Mouse (Mus musculus) small intestine, adult 2 months (tissue): ENCODE results near the gene Pcf11.

Source experiments
- CTCF ChIP-seq: fragments of 200-500 bp; IDR thresholded peaks from 2 replicates; pipeline ENCODE4 v1.5.1; 2012; ENCODE audit warnings: low read depth, mild to moderate bottlenecking, control low read depth, inconsistent platforms, low read length, moderate library complexity, mixed read lengths; ENCODE audit not compliant: insufficient replicate concordance, insufficient read length; ENCODE audit errors: extremely low read depth
- POLR2A ChIP-seq: fragments of 200-500 bp; IDR thresholded peaks from 2 replicates; pipeline ENCODE4 v1.6.1; 2012; ENCODE audit warnings: low read depth, mild to moderate bottlenecking, control low read depth, inconsistent platforms, low read length, moderate library complexity

DNA sequence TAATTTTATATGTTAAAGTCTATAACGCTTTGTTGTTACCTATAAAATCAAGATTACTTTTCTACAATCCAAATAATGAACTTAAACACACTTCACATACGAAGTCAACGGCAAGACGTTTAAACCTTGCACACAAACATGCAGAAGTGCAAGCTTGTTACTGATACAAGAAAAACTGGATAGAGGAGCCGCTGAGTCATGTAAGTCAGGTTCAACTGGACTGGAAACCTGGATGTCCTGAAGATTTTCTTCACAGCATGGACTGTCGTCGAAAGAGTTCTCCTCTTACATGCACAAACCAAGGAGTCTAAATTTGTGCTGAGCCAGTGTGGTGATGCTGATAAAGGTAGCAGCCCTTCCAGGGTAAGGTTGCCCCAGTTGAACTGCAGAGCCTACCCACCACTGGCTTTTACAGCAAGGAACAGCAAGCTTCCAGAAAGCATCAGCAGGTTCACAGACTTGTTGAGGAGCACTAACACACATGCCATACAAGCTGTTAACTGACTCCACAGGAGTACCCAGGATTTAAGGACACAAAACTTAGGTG is 3.4 kb downstream of the Pcf11 start:
- TF ChIP-seq CTCF (no peak), POLR2A (no peak)
